Mouse (Mus musculus): ENCODE measurements around the gene Lrrn2.

Lrrn2 gene

GRCm38 (mm10) chr1:132880161-132881005, at the start of gene Lrrn2:
TSS of gene Lrrn2 (plus strand) at chr1:132880273.
- peak; percentile 4 to 11 for DNase-seq (ENCODE audit: low spot score in 2 of 2)

- no peak for DNase-seq (ENCODE audit: low spot score in 2 of 2)
Observed at GRCm38 (mm10) chr1:132831963-132832362, 48.1 kb upstream of the Lrrn2 start.

- DNase-seq (ENCODE audit: low spot score in 2 of 2): no peak
Observed at GRCm38 (mm10) chr1:132834037-132834436, 46.0 kb upstream of the Lrrn2 start.

GRCm38 (mm10) chr1:132836895-132837294, 43.2 kb upstream of the Lrrn2 start:
- no peak for DNase-seq (ENCODE audit: low spot score in 2 of 2)

GRCm38 (mm10) chr1:132837691-132838090, 42.4 kb upstream of the Lrrn2 start:
- DNase-seq (ENCODE audit: low spot score in 2 of 2): no peak

- no peak for DNase-seq (ENCODE audit: low spot score in 2 of 2)
Observed at GRCm38 (mm10) chr1:132838371-132838770, 41.7 kb upstream of the Lrrn2 start.

- DNase-seq (ENCODE audit: low spot score in 2 of 2): no peak
Observed at GRCm38 (mm10) chr1:132843612-132844011, 36.5 kb upstream of the Lrrn2 start.

GRCm38 (mm10) chr1:132844088-132844804, 35.8 kb upstream of the Lrrn2 start:
- DNase-seq (ENCODE audit: low spot score in 2 of 2): peak in 1 of 2 experiments; percentile 41

- DNase-seq (ENCODE audit: low spot score in 2 of 2): no peak
Observed at GRCm38 (mm10) chr1:132845766-132846165, 34.3 kb upstream of the Lrrn2 start.

- no peak for DNase-seq (ENCODE audit: low spot score in 2 of 2)
Observed at GRCm38 (mm10) chr1:132850809-132851208, 29.3 kb upstream of the Lrrn2 start.

GRCm38 (mm10) chr1:132851296-132851695, 28.8 kb upstream of the Lrrn2 start:
- no peak for DNase-seq (ENCODE audit: low spot score in 2 of 2)

GRCm38 (mm10) chr1:132851771-132852170, 28.3 kb upstream of the Lrrn2 start:
- DNase-seq (ENCODE audit: low spot score in 2 of 2): no peak

- DNase-seq (ENCODE audit: low spot score in 2 of 2): no peak
Observed at GRCm38 (mm10) chr1:132853312-132853711, 26.8 kb upstream of the Lrrn2 start.

GRCm38 (mm10) chr1:132858516-132859383, 21.3 kb upstream of the Lrrn2 start:
- no peak for DNase-seq (ENCODE audit: low spot score in 2 of 2)

GRCm38 (mm10) chr1:132864220-132864619, 15.9 kb upstream of the Lrrn2 start:
- no peak for DNase-seq (ENCODE audit: low spot score in 2 of 2)

GRCm38 (mm10) chr1:132865585-132865984, 14.5 kb upstream of the Lrrn2 start:
- DNase-seq (ENCODE audit: low spot score in 2 of 2): no peak

- DNase-seq (ENCODE audit: low spot score in 2 of 2): no peak
Observed at GRCm38 (mm10) chr1:132870327-132870726, 9.7 kb upstream of the Lrrn2 start.

GRCm38 (mm10) chr1:132878951-132879610, 992 bp upstream of the Lrrn2 start:
- no peak for DNase-seq (ENCODE audit: low spot score in 2 of 2)

- no peak for DNase-seq (ENCODE audit: low spot score in 2 of 2)
Observed at GRCm38 (mm10) chr1:132879801-132880160, 292 bp upstream of the Lrrn2 start.

GRCm38 (mm10) chr1:132881041-132881761, 1.1 kb downstream of the Lrrn2 start:
- DNase-seq (ENCODE audit: low spot score in 2 of 2): peak in 1 of 2 experiments; percentile 5

- no peak for DNase-seq (ENCODE audit: low spot score in 2 of 2)
Observed at GRCm38 (mm10) chr1:132881836-132882235, 1.8 kb downstream of the Lrrn2 start.

Data from urinary bladder, postnatal 36 days (tissue).